Mouse (Mus musculus) gastrocnemius, postnatal 10 days (tissue): Measurements from ENCODE around the gene 3110040N11Rik. TPM values are rescaled to one million over a fixed set of nuclear protein-coding genes. Genes with fewer than 3 reads are reported as not detected.
"Not testable (repeated sequence)": the region's sequence is repeated elsewhere in the genome, so short reads cannot be mapped to it uniquely, and the experiment has no call there.

Experiments
- DNase-seq: peaks from one replicate; pipeline ENCODE4 v3.0.0; 2021; ENCODE audit warnings: mixed read lengths
- long read RNA-seq, 2 experiments: library from polyadenylated mRNA; stranded (forward); transcript quantifications; one replicate each; pipeline ENCODE4 v2.0.0; 2021
- total RNA-seq, 2 experiments: library from RNA; stranded (reverse); gene quantifications; 2 replicates each; pipeline ENCODE4 v1.2.3; 2021

Gene 3110040N11Rik
- total RNA-seq, result 10 to 100 TPM; 23.6 to 24.5 TPM
- long read RNA-seq, experiment 1, partial matches to known transcripts, result 0 of 17 reads
- long read RNA-seq, experiment 1, other reads (novel, unspliced or antisense), result 16 of 17 reads
- long read RNA-seq, experiment 2, partial matches to known transcripts, result 1 of 14 reads
- long read RNA-seq, experiment 2, other reads (novel, unspliced or antisense), result 12 of 14 reads

DNA sequence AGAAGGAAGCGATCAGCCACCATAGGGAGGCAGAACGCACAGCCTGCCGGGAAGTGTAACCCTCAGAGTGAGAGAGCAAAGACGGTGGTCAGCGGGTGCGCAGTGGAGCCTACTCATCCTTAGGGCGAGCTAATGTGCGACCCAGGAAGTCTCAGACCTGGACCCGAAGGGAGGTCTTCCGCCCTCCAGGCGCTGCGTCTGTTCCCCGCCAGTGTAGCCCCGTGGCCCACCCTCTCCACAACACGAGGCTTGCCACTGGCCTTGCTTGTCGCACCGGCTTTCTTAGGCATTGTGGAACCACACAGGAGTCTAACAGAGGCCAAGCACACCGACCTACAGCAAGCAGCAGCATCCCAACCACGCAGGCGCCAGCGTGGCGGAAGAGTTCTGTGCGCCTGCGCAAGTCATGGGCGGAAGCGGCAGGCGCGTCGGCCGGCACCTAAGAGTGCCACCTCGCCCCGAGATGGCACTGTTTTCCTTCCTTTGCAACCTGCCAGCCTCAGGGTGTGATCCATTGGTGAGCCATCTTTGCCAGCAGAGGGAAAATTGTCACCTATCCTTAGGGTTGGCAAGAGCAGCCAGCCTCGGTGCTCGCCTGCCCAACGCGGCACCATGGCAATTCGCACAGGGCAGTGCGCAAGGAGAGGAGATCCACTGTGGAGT is at the start of gene 3110040N11Rik:
Gene 3110040N11Rik, minus strand, starts transcription at position 384 of the 663 bp plus-strand sequence.
- peak; percentile 80 for DNase-seq

DNA sequence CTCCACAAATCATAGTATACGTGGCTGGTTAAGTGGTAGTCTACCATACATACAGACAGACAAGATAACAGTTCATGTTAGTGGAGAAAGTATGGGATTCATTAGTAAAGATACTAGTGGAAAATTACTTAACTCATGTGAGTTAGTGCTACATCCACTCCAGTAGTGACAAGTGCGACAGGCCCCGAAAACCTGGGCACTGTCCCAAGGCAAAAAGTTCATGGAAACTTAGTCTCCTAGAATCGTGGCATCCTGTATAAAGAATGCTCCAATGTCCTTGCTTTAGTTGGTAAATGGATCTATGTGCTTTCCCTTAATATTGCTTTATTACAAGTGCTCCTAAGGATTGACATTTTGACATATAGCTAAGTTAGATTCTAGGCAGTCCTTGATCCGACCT is 48.5 kb upstream of the 3110040N11Rik start:
- DNase-seq, result not testable (repeated sequence)

DNA sequence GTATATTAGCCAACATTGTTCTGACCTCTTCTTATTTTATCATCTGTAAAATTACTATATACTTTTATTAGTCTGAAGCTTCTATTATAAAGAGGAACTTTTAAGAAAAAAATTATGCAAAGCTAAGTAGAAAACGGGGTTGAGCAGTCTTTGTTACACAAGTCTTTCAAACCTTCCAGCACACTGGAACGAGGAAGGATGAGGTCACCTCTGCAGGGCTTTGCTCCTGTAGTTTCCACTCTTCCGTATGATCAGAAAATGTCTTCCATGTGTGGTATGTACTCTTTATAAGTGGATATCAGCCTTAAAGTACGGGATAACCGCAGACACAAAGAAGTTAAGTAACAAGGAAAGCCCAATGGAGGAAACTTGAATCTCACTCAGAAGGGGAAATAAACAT is 46.2 kb upstream of the 3110040N11Rik start:
- DNase-seq, result no peak

DNA sequence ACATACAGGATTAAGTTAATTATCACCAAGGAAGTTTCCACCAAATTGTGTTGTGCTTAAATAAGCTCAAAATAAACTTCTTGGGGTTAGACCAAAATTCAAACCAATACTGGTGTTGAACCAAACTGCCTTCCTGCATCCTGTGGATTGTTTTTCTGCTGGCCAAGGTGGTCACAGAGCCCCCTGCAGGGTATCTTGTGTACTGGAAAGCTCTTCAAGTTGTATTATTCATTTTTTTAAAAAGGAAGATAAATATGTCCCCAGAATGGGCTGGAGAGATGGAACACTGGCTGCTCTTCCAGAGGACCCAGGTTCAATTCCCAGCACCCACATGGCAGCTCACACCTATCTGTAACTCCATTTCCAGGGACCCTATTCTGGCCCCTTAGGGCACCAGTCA is 45.6 kb upstream of the 3110040N11Rik start:
- no peak for DNase-seq

DNA sequence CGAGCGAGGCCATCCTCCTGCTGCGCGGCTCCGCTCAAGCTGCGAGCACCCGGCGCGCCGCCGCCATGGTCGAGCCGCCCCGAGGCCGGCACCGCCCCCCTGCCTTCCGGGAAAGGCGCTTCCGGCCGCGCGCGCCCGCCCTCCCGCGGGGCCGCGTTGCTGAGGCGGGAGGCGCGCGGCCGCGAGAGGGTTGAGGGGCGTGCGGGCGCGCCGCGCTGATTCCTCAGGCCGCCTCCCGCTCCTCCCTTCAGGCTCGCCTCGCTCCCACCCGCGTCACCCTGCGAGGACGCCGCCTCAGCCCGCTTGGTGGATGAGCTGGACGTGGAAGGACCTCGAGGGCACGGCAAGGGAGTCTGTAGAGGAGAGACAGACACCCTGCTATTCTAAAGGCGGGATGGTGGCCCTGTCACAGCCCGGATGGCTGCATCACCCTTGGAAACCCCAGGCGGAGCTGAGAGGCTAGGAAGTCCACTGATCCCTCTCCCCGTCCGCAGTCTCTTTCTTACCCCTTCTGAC is 40.2 kb upstream of the 3110040N11Rik start, which contains the start of gene Btbd1:
Gene Btbd1, minus strand, starts transcription at position 53 of the 516 bp plus-strand sequence.
- peak; percentile 89 for DNase-seq

DNA sequence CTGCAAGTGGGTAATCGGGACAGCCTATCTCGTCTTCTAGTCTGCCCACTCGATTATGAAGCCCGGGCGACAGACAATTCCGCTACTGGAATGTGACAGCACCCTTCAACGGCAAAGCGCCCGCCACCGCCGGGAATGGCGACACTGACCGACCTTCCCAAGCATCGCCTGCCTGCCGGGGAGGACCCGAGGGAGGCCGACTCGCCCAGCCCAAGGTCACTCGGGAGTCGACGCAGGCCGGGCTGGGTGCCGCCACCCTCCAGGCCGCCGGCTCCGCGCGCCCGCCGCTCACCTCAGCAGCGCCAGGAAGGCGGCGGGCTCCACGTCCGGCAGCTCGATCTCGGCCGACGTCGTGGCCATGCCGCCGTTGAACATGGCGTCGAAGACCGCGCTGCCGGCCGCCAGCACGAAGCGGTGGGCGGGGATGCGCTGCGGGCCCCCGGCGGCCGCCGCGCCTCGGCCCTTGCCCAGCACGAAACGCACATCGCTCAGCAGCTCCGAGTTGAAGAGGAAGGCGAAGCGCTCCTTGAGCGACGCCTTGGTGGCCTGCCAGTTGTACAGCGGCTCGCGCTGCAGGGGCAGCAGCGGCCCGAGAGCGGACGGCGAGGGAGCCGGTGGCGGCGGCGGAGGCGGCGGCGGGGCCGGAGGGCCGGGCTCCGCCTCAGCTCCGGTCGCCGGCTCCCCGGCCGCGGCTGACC is 39.6 kb upstream of the 3110040N11Rik start:
- DNase-seq, result peak; percentile 65

DNA sequence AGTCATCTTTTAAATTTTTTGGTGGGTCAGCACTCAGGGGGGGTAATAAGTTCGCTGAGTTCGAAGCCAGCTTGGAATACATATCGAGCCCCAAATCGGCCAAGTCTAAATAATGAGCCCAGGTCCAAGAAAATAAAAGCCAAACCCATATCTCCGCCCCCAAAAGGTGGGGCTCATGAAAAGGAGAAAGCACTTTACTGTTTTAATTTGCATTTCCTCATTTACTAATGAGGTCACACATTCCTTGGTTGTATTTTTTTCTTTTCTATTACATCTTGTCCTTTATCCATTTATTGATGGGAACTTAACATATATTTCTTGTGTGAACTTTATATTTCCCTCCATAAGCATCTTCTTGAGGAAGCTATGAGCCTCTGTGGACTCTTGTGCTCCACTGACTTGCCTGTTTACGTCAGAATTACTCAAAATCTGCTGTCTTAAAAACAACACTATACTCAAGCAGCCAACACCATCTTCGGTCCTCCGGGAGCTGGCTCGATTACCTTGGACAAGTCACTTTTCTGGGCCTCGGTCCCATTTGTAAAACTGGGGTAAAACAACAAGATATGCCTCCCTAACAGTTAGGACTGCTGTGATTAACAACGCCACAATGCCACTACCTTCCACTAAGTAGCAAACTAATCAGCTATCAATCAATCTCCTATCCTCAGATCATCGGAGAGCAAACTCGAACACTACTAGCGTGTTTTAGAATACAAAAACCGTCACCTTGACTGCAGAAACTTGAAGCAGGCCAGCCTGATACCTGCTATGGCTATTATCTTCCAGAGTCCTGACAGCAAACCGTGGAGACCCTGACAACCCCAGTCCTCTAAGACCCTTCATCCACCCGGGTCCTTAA is 38.8 kb upstream of the 3110040N11Rik start:
- no peak for DNase-seq

DNA sequence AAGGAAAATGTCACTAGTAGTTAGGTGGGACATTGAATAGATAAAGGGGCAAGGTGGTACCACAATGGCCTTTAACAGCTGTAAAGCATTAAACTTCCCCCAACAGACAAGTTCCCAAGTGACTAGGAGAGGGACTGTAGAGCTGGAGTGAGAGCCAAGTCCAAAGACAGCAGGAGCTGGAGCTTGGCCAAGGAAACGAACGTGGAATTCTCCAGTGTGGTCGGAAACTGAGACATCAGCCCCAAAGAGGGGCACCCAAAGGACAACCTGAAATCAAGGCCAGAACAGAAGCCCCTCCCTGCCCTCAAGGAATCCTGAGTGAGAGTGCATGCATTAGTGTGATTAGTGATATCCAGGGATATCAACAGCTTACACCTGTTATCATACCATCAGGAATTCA is 36.1 kb upstream of the 3110040N11Rik start:
- DNase-seq, result peak; percentile 28

DNA sequence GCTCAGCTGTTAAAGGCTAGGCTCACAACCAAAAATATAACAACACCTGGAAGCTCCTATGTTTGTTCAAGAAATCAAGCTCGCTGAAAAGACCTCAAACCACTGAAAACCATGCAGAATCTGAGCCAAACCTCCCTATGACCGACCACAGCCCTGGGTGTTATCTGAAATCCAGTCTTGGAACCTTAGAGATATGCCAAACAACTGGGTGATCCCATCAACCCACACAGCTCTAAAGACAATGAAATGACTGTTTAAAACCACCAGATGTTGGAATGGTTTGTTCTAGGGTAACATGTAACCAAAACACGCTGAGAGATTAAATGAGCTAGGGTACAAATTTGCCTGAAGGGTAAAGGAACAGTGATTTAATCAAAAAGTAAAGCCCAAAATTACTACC is 35.6 kb upstream of the 3110040N11Rik start:
- no peak for DNase-seq

DNA sequence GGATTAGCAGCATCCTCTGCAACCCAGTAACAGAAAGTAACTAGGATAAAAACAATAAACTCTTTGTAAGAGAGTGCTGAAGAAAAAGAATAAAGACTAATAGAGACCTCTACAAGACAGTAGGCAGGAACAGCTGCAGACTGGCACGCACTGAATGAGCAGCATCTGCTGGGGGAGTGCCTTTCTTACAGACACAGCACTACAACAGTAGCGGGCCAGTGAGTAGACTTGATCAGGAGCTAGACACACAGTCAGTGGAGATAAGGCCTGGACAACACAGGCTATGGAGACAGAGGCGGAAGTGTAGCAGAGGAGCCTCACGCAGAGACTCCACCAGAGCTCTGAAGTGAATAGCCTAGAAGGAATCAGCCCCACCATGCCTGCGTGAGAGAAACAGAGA is 16.8 kb upstream of the 3110040N11Rik start:
- DNase-seq, result no peak

DNA sequence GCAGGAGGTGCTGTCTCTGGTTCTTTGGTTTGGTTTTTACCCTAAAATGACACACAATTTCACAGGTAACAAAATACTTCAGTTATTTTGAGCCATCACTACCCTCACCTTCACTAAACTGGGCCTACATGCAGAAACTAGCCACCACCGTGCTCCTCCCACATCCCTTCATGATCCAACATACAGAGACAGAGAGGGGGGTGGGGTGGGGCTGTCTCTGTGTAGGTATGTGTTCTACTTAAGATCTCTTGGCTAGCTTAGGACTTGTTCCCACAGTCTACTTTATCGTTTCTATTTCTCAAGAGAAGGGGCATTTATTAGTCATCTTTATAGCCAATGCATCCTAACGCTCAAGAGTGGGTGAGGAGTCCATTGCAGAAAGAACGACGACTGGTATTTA is 742 bp downstream of the 3110040N11Rik start:
- peak; percentile 8 for DNase-seq

DNA sequence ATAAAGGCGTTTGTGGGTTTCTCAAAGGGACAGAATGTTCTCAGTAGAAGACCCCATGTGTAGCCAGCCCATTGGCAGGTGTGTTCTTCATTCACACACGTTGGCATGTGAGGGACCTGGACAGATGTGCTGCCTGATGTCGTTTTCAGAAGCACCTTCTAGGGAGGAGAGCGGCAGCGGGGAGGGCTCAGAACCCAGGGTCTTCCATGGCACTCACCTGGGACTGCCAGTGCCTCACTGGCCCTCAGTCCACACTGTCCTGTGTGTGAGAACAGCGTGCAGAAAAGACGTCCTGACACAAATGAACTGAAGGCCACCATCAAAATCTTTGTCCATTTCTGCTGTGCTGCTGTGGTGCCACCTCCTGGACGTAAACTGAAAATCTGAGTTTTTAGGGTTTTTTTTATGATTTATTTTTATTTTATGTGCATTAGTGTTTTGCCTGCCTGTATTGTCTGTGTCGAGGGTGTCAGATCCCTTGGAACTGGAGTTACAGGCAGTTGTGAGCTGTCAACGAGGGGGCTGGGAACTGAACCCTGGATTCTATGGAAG is 11.5 kb downstream of the 3110040N11Rik start:
- no peak for DNase-seq

DNA sequence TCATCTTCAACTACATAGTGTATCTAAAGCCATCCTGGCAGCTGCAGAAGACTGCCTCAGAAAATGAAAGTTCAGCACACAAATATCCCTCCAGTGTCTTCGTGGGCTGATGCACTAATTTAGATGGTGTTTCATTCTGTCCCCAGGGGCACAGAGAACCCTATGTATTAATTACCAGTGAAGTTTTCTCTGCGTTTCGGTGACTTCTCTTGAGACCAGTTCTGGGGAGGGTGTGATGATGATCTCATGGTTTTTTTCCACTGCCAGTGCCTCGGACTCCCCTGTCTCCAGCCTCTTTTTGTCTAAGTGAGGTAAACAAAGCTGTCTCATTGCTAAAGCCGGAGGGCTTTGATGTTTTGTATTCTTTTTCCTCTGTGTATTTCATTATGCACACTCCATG is 14.0 kb downstream of the 3110040N11Rik start:
- no peak for DNase-seq

DNA sequence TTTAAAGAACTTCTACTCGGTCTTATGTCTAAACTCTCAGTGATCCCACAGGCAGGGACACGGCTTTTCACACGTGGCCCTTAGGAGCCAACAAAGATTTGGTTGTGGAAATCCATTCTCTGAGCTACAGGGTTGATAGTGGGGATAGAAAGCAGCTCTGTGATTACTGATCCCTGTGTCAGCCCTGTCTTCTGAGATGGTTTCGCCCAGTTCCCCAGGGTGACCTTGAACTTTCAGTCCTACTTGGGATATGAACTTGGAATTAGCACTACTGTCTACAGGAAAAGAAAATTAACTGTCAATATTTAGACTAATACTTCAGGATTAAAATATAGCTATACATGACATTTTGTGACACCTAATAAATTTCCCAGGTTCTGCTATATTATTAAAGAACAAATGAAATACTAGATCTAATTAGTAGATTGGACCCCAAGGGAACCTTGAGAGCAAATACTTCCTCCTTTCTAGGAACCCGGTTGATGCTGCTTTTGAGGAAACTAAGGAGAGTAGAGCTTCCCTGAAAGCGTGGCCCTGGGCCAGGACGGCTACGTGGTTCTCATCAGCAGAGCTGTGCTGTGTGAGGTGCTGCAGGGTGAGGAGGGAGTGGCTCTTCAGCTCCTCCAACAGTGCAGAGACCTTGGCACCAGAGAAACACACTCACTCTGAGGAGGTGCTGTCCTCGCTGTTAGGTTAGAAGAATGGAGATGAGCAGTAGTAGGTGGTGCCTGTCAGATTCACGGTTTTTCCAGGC is 16.3 kb downstream of the 3110040N11Rik start:
- no peak for DNase-seq

DNA sequence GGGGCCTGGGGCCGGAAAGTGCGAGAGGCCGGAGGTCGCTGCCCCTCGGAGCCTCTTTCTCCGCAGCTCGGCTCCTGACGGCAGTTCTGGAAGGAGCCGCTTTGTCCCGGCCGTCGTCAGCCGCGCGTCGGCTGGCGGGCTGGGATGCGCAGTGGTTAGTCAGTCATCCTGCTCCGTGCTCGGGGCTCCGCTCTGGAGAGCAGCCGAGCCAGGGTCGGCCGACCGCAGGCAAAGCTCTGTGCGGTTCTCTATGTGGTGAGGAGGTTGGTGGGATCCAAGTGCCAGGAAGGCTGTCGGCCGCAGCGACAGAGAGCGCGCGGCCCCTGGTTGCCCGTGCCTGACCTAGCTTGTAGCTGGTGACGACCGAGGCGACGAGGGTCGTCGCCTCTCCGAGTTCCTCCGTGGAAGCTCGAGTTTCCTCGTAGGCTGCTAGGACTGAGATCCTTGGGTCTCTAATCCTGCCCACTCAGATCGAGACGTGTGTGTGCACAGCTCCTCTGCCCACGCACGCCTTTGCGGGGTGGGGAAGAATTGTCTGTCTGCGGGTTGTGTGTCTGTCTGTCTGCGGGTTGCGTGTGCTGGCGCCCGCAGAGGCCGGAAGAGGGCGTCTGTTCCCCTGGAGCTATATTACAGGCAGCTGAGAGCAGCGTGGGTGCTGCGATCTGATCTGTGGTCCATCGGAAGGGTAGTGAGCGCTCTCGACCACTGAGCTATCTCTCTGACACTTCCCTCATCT is 26.0 kb downstream of the 3110040N11Rik start:
- DNase-seq, result no peak

DNA sequence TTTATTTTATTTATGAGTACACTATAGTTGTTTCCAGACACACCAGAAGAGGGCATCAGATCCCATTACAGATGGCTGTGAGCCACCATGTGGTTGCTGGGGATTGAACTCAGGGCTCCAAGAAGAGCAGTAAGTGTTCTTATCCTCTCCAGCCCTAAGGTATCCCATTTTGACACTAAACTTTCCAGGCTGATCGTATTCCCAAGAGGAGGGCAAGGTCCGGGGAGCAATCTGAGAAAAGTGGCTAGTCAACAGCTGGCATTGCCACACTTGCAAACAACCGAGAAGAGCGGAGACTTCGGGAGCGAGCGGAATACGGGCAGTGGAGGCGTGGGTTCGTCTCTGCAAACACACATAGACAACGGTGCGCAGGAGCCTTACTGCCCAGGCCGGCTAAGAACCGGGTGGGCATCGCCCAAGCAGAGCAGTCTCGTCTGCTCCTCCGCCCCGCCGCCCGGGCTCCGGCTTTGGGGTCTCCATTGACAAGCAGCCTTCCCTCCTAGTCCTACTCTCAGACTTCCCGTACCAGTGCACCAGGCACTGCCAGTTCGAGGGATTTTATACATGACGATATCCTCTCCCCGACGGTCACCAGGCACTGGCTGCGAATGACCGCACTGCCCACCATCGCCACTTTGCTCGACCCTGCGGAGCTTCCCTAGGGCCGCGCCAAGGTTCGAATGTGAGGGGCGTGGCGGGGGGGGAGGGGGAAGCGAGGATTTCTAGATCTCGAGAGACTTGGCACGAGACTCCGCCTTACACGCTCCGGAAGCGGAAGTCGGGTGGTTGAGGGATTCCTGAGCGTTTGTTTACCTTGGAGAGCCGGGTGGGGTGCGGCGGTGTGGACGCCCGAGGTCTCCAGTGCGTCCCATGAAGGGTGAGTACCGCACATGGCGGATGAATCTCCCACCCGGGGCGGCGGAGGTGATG is 26.8 kb downstream of the 3110040N11Rik start, which contains the start of gene Ramac:
Gene Ramac, plus strand, starts transcription at position 746 of the 930 bp plus-strand sequence.
- peak; percentile 88 for DNase-seq

DNA sequence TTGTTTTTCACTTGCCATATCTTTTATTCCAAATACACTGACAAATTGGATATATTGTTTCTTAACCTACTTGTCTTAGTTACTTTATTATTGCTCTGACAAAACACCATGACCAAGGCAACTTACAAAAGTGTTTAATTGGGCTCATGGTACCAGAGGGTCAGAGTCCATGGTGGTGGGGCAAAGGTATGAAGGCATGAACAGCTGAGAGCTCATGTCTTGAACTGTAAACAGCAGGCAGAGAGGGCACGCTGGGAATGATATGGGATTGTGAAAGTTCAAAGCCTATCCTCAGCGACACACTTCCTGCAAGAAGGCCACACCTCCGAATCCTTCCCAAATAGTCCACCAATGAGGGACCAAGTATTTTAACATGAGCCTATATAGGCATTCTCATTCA is 41.3 kb downstream of the 3110040N11Rik start:
- no peak for DNase-seq

DNA sequence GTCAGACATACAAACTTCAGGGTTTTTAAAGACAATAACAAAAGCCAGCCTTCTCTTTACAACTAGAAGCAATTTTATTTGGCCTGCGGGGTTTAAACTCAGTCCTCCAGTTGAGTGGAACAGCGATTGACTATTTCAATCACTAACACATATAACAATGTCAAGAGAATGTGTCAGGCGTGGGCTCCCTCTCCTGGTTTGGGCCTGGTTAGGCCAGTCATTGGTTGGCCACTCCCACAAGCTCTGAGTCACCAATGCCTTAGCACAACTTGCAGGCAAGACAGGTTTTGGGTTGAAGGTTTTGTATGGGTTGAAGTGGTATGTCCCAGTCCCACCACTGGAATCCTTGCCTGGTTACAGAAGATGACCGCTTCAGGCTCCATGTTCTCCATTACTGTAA is 45.1 kb downstream of the 3110040N11Rik start:
- no peak for DNase-seq

DNA sequence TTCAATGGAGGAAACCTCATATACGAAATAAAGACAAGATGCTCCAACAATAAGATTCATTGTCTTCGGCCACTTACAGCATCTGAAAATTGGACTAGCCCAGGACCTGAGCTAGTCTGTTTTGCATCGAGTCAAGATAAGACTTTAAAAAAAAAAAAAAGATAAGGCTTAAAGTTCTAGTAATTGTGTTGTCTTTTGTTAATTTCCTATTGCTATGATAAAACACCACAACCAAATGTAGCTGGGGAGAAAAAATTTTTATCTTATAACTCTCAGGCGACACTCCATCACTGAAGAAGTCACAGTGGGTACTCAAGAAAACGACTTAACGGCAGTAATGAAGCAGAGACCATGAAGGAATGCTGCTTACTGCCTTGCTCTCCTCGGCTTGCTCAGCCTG is 49.3 kb downstream of the 3110040N11Rik start:
- no peak for DNase-seq
